Mouse (Mus musculus) MEL (cell line): ENCODE measurements at regions not wholly inside any gene's neighbourhood (a gene's known extent, or its start where the extent isn't known, plus 50 kb on each side); places are given as distances from the start of the nearest gene placed in this dataset.

Experiments
- DNase-seq: peaks from one replicate; pipeline ENCODE4 v3.0.0; 2011; ENCODE audit warnings: low read depth, low spot score
- H3K27ac ChIP-seq: 2 replicates; pipeline ENCODE4 v1.5.1; 2012; ENCODE audit warnings: low read depth, mild to moderate bottlenecking, control low read depth, low read length, moderate library complexity; ENCODE audit not compliant: control insufficient read depth
- H3K27me3 ChIP-seq, 2 experiments: fragments of 150-350 bp in 1 of 2; sonication (generic) in 1 of 2; 2 replicates each; pipeline ENCODE4 v1.6.1; 2012; ENCODE audit warnings: low read length in 2 of 2, mild to moderate bottlenecking in 2 of 2, improper control_type of control experiment in 1 of 2, moderate library complexity in 1 of 2; ENCODE audit not compliant: insufficient read depth in 2 of 2, control insufficient read depth in 1 of 2
- H3K36me3 ChIP-seq, 2 experiments: 2 replicates each; pipeline ENCODE4 v1.6.1; 2012 to 2014; ENCODE audit warnings: low read length in 2 of 2, improper control_type of control experiment in 1 of 2, inconsistent platforms in 1 of 2, mild to moderate bottlenecking in 1 of 2; ENCODE audit not compliant: insufficient read depth in 2 of 2, control insufficient read depth in 1 of 2
- H3K4me1 ChIP-seq, 2 experiments: fragments of 150-350 bp in 1 of 2; sonication (generic) in 1 of 2; 2 replicates each; pipeline ENCODE4 v1.6.1; 2012; ENCODE audit warnings: low read length in 2 of 2, improper control_type of control experiment in 1 of 2, mild to moderate bottlenecking in 1 of 2; ENCODE audit not compliant: insufficient read depth in 2 of 2, control insufficient read depth in 1 of 2
- H3K4me3 ChIP-seq, 2 experiments: fragments of 150-350 bp in 1 of 2; sonication (generic) in 1 of 2; 2 replicates each; pipeline ENCODE4 v1.5.1; 2012; ENCODE audit warnings: low read depth in 2 of 2, low read length in 2 of 2, mild to moderate bottlenecking in 2 of 2, moderate library complexity in 2 of 2, control low read depth in 1 of 2, improper control_type of control experiment in 1 of 2; ENCODE audit not compliant: control insufficient read depth in 1 of 2, insufficient read depth in 1 of 2
- H3K79me2 ChIP-seq: 2 replicates; pipeline ENCODE4 v1.6.1; 2012; ENCODE audit warnings: mild to moderate bottlenecking, low read length, moderate library complexity; ENCODE audit not compliant: control insufficient read depth, poor library complexity, insufficient read depth
- H3K9ac ChIP-seq: 2 replicates; pipeline ENCODE4 v1.6.1; 2012; ENCODE audit warnings: low read depth, mild to moderate bottlenecking, control low read depth, low read length, moderate library complexity; ENCODE audit not compliant: control insufficient read depth, poor library complexity, severe bottlenecking
- H3K9me3 ChIP-seq: fragments of 150-350 bp; sonication (generic); replicated peaks from 2 replicates; pipeline ENCODE4 v1.6.1; 2012; ENCODE audit warnings: mild to moderate bottlenecking, low read length, improper control_type of control experiment, moderate library complexity; ENCODE audit not compliant: insufficient read depth
- GABPA ChIP-seq: IDR thresholded peaks from 2 replicates; pipeline ENCODE4 v1.6.1; 2012; ENCODE audit warnings: low read depth, mild to moderate bottlenecking, inconsistent platforms, low read length, improper control_type of control experiment, moderate library complexity
- HCFC1 ChIP-seq: IDR thresholded peaks from 2 replicates; pipeline ENCODE4 v1.6.1; 2012; ENCODE audit warnings: low read depth, mild to moderate bottlenecking, inconsistent platforms, low read length, improper control_type of control experiment, moderate library complexity
- MAFK ChIP-seq: IDR thresholded peaks from 2 replicates; pipeline ENCODE4 v1.6.1; 2011; ENCODE audit warnings: low read depth, mild to moderate bottlenecking, low read length, improper control_type of control experiment, borderline replicate concordance
- MXI1 ChIP-seq: IDR thresholded peaks from 2 replicates; pipeline ENCODE4 v1.6.1; 2011; ENCODE audit warnings: mild to moderate bottlenecking, low read depth, low read length, improper control_type of control experiment
- MYC ChIP-seq: IDR thresholded peaks from 2 replicates; pipeline ENCODE4 v1.6.1; 2011; ENCODE audit warnings: low read depth, mild to moderate bottlenecking, low read length, improper control_type of control experiment, moderate library complexity
- POLR2A ChIP-seq, 2 experiments: IDR thresholded peaks; 2 replicates each; pipeline ENCODE4 v1.6.1; 2011 to 2012; ENCODE audit warnings: low read length in 2 of 2, mild to moderate bottlenecking in 2 of 2, control low read depth in 1 of 2, improper control_type of control experiment in 1 of 2, low read depth in 1 of 2, moderate library complexity in 1 of 2; ENCODE audit not compliant: control insufficient read depth in 1 of 2, insufficient read depth in 1 of 2, poor library complexity in 1 of 2
- POLR2AphosphoS5 ChIP-seq: IDR thresholded peaks from 2 replicates; pipeline ENCODE4 v1.6.1; 2012; ENCODE audit warnings: low read depth, borderline replicate concordance, mild to moderate bottlenecking, inconsistent platforms, low read length, moderate library complexity, mixed read lengths
- RAD21 ChIP-seq: IDR thresholded peaks from 2 replicates; pipeline ENCODE4 v1.6.1; 2011; ENCODE audit warnings: mild to moderate bottlenecking, low read depth, low read length, improper control_type of control experiment
- SIN3A ChIP-seq: IDR thresholded peaks from 2 replicates; pipeline ENCODE4 v1.6.1; 2012; ENCODE audit warnings: low read length, improper control_type of control experiment, inconsistent platforms
- TAL1 ChIP-seq: IDR thresholded peaks from 2 replicates; pipeline ENCODE4 v1.6.1; 2012; ENCODE audit warnings: mild to moderate bottlenecking, inconsistent platforms, low read length, moderate library complexity, mixed read lengths
- TCF12 ChIP-seq: IDR thresholded peaks from 2 replicates; pipeline ENCODE4 v1.6.1; 2014; ENCODE audit warnings: low read depth, mild to moderate bottlenecking, inconsistent platforms, low read length, improper control_type of control experiment, moderate library complexity
- UBTF ChIP-seq: IDR thresholded peaks from 2 replicates; pipeline ENCODE4 v1.6.1; 2012; ENCODE audit warnings: low read depth, mild to moderate bottlenecking, inconsistent platforms, low read length, improper control_type of control experiment, moderate library complexity, borderline replicate concordance; ENCODE audit not compliant: insufficient read depth
- USF1 ChIP-seq: IDR thresholded peaks from 2 replicates; pipeline ENCODE4 v1.6.1; 2014; ENCODE audit warnings: low read depth, mild to moderate bottlenecking, inconsistent platforms, low read length, improper control_type of control experiment, moderate library complexity
- ZNF384 ChIP-seq: IDR thresholded peaks from 2 replicates; pipeline ENCODE4 v1.6.1; 2012; ENCODE audit warnings: low read depth, mild to moderate bottlenecking, inconsistent platforms, low read length, improper control_type of control experiment

GRCm38 (mm10) chr2:117827278-117827677 lies 284.4 kb upstream of the Thbs1 start:
- no peak for TF ChIP-seq RAD21
- no peak for TF ChIP-seq MXI1
- TF ChIP-seq SIN3A: no peak
- TF ChIP-seq, all 39 proteins: peak for 0
- DNase-seq: no peak
- no peaks in the 10 kb centered on the region for H3K4me1 ChIP-seq

GRCm38 (mm10) chr2:117838387-117838786 lies 273.3 kb upstream of the Thbs1 start:
- no peaks in the 10 kb centered on the region for H3K27me3 ChIP-seq
- no peaks in the 10 kb centered on the region for H3K36me3 ChIP-seq
- no peaks in the 10 kb centered on the region for H3K4me1 ChIP-seq
- DNase-seq: no peak
- no peak overlapping the region for H3K9ac ChIP-seq
- no peaks in the 10 kb centered on the region for H3K79me2 ChIP-seq
- H3K9me3 ChIP-seq: no peaks in the 10 kb centered on the region
- TF ChIP-seq TAL1: no peak
- no peak for TF ChIP-seq POLR2A (IDR thresholded peaks at IDR 0.05; ENCODE audit: control insufficient read depth in 1 of 2, insufficient read depth in 1 of 2, low read depth in 1 of 2, low read length in 2 of 2, poor library complexity in 1 of 2)
- TF ChIP-seq MAFK: no peak
- TF ChIP-seq MYC: no peak
- TF ChIP-seq ZNF384: no peak
- TF ChIP-seq TCF12: no peak
- no peak for TF ChIP-seq UBTF
- no peak overlapping the region for H3K4me3 ChIP-seq
- H3K27ac ChIP-seq: no peak overlapping the region

More at GRCm38 (mm10) chr2:117827278-117827677, 284.4 kb upstream of the Thbs1 start:
- H3K79me2 ChIP-seq: no peaks in the 10 kb centered on the region
- H3K27ac ChIP-seq: no peak overlapping the region
- H3K36me3 ChIP-seq: no peaks in the 10 kb centered on the region
- no peaks in the 10 kb centered on the region for H3K27me3 ChIP-seq
- H3K9me3 ChIP-seq: no peaks in the 10 kb centered on the region
- H3K4me3 ChIP-seq: no peak overlapping the region
- H3K9ac ChIP-seq: no peak overlapping the region

GRCm38 (mm10) chr2:117840406-117840805 lies 271.3 kb upstream of the Thbs1 start:
- H3K9me3 ChIP-seq: no peaks in the 10 kb centered on the region
- TF ChIP-seq MYC (no peak), POLR2AphosphoS5 (no peak), GABPA (no peak), ZNF384 (no peak), USF1 (no peak), HCFC1 (no peak)
- H3K9ac ChIP-seq: no peak overlapping the region
- H3K79me2 ChIP-seq: no peaks in the 10 kb centered on the region
- DNase-seq: no peak
- H3K36me3 ChIP-seq: no peaks in the 10 kb centered on the region
- no peak overlapping the region for H3K27ac ChIP-seq
- H3K27me3 ChIP-seq: no peaks in the 10 kb centered on the region
- H3K4me3 ChIP-seq: no peak overlapping the region
- no peaks in the 10 kb centered on the region for H3K4me1 ChIP-seq
